Mouse (Mus musculus) cerebellum, postnatal 36 days (tissue): ENCODE data around the gene Cfap77.

Experiments used
- DNase-seq, 2 experiments: peaks; one replicate each; pipeline ENCODE4 v3.0.0; 2021 to 2022; ENCODE audit warnings: mixed read lengths in 2 of 2

Cfap77 gene

DNA sequence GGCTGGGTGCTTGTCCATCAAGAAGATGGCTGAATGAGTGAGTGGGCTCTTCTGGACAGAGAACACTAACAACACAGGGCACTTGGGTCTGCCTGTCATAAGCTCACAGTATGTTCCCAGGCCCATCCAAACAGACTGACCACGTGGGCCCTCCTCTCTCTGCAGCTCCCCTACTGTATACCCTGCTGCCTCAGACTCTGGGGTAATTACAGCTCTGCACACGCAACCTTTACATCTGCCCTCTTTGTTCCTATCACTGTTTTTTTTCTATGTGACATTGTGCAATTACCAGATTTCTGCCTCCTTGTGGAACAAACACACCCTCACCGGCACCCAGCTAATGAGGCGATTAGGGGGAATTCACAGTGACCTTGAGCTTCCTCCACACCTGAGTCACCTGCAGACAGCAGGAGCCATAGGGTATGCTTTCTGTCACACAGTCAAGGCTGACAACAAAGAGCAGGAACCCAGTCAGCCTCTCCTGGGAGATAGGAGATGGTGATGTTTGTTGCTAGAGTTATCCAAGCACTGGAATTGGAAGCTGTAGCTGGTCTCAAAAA is 157.4 kb downstream of the Cfap77 start:
- DNase-seq = no peak

- no peak for DNase-seq
Measured at GRCm38 (mm10) chr2:28895876-28896275, 159.0 kb downstream of the Cfap77 start.

GRCm38 (mm10) chr2:28893526-28893925 is 161.3 kb downstream of the Cfap77 start:
- no peak for DNase-seq

DNA sequence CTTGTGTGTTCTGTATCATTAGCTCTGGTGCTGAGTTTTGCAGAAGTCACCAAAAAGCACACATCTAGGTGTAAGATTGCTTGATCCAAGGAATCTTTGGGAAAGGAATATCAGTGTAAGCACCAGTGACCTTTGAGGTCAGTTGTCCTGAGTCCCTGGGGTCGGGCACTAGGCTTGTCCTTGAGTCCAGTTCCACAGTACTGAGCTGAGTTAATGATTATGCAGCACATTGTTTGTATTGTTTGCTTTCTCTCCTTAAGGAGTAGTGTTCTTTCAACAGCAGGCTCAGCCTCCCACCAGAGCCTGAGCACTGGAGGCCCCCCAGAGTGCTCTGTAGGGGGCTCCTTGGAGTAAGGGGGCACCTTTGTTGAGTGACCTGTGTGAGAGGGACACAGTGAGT is 162.1 kb downstream of the Cfap77 start:
- no peak for DNase-seq

- no peak for DNase-seq
Measured at GRCm38 (mm10) chr2:28884914-28885313, 170.0 kb downstream of the Cfap77 start.

DNA sequence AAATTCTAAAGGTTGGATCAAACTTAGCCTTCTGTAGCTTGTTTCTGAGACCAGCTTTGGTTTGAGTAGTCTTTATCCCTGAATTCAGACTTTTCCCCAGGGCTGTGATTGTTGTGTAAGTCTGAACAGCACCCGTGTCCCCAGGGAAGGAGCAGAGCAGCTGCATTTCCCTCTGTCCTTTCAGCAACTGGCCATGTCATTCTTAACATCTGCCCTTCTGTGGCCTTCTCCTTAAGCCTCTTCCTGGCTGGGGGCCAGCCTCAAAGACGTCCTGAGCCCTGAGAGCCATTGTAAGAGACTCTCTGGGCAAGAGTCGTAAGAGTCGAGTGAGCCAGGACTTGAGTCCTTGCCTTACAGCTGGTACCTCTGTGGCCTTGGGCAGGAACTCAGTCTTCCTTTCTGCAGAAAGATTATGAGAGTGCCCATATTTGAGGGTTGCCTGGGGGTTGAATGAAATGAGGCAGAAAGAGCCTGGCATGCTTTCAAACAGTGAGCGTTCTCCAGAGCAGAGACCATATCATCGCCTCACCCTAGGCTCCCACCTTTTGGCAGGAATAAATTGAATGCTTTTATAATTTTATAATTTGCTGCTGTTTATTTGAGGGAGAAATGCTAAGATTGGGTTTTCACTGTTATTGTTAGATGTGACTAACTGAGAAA is 171.9 kb downstream of the Cfap77 start:
- DNase-seq = no peak

DNA sequence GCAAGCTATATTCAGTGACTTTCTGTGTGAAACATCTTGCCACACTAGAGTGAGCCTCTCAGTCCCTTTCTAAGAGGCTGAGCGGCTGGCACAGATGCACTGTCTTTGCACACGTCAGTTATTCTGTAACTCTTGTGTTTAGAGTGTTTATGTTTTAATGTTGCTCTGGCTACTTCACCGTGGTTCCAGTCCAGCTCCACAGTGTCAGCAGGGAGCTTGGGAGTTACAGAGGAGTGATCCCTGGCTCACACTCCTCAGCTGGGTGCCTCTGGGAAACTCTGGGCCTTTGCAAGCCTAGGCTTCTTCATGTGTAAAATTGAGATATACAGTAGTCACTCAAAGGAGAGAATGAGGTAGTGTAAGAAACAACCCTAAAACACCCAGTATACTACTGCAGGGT is 172.8 kb downstream of the Cfap77 start:
- no peak for DNase-seq

DNA sequence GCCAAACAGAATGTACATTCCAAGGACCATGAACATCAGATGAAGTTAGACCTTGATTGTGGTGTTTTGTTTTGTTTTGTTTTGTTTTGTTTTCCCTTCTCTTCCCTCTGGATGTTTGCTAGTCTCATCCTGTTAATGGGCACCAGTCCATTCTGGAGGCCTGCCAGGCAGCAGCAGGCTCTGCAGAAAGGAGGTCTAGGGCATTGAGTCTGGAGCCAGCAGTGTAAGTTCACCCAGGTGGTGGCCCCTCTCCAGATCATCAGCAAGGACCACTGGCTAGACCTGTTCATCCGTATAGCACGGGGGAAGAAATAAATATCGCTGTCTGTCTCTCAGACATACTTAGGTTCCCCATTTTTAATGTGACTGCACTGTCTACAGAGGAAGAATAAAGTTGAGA is 173.6 kb downstream of the Cfap77 start:
- DNase-seq = peak; percentile 19 to 39
